Mouse (Mus musculus): ENCODE measurements around the gene Tsc1.
A peak's percentile ranks its signal among the peaks of the same experiment; 100 is the strongest.

Gene Tsc1

GRCm38 (mm10) chr2:28650526-28650925, 9.5 kb downstream of the Tsc1 start:
- DNase-seq (ENCODE audit: low spot score) = no peak

GRCm38 (mm10) chr2:28653351-28653750, 12.3 kb downstream of the Tsc1 start:
- no peak for DNase-seq (ENCODE audit: low spot score)

- DNase-seq (ENCODE audit: low spot score) = no peak
Measured at GRCm38 (mm10) chr2:28654295-28654694, 13.3 kb downstream of the Tsc1 start.

- DNase-seq (ENCODE audit: low spot score) = no peak
Measured at GRCm38 (mm10) chr2:28656216-28656615, 15.2 kb downstream of the Tsc1 start.

GRCm38 (mm10) chr2:28662891-28663290, 21.9 kb downstream of the Tsc1 start:
- no peak for DNase-seq (ENCODE audit: low spot score)

- DNase-seq (ENCODE audit: low spot score) = no peak
Measured at GRCm38 (mm10) chr2:28665818-28666217, 24.8 kb downstream of the Tsc1 start.

GRCm38 (mm10) chr2:28671438-28671837, 30.4 kb downstream of the Tsc1 start:
- no peak for DNase-seq (ENCODE audit: low spot score)

- DNase-seq (ENCODE audit: low spot score) = no peak
Measured at GRCm38 (mm10) chr2:28676005-28676404, 35.0 kb downstream of the Tsc1 start.

GRCm38 (mm10) chr2:28680710-28681109, 39.7 kb downstream of the Tsc1 start:
- DNase-seq (ENCODE audit: low spot score) = no peak

- DNase-seq (ENCODE audit: low spot score) = peak; percentile 41
Measured at GRCm38 (mm10) chr2:28681718-28682117, 40.7 kb downstream of the Tsc1 start.

GRCm38 (mm10) chr2:28685895-28686294, 44.9 kb downstream of the Tsc1 start:
- DNase-seq (ENCODE audit: low spot score) = peak; percentile 28

- no peak for DNase-seq (ENCODE audit: low spot score)
Measured at GRCm38 (mm10) chr2:28688431-28688830, 47.4 kb downstream of the Tsc1 start.

GRCm38 (mm10) chr2:28692692-28693091, 51.7 kb downstream of the Tsc1 start:
- DNase-seq (ENCODE audit: low spot score) = no peak

GRCm38 (mm10) chr2:28698566-28698965, 57.5 kb downstream of the Tsc1 start:
- DNase-seq (ENCODE audit: low spot score) = no peak

GRCm38 (mm10) chr2:28699361-28700335, 58.6 kb downstream of the Tsc1 start, which contains the start of the genes Spaca9 and Ak8:
Gene Spaca9, minus strand, starts transcription at chr2:28699727.
Gene Ak8, plus strand, starts transcription at chr2:28700164.
- DNase-seq (ENCODE audit: low spot score) = peak; percentile 64

- DNase-seq (ENCODE audit: low spot score) = no peak
Measured at GRCm38 (mm10) chr2:28701646-28702262, 60.7 kb downstream of the Tsc1 start.

GRCm38 (mm10) chr2:28706106-28706636, 65.1 kb downstream of the Tsc1 start:
- DNase-seq (ENCODE audit: low spot score) = no peak

- DNase-seq (ENCODE audit: low spot score) = no peak
Measured at GRCm38 (mm10) chr2:28706787-28707186, 65.8 kb downstream of the Tsc1 start.

- no peak for DNase-seq (ENCODE audit: low spot score)
Measured at GRCm38 (mm10) chr2:28713036-28713435, 72.0 kb downstream of the Tsc1 start.

- no peak for DNase-seq (ENCODE audit: low spot score)
Measured at GRCm38 (mm10) chr2:28722419-28722818, 81.4 kb downstream of the Tsc1 start.

GRCm38 (mm10) chr2:28723912-28724311, 82.9 kb downstream of the Tsc1 start:
- DNase-seq (ENCODE audit: low spot score) = no peak

GRCm38 (mm10) chr2:28727786-28728404, 86.9 kb downstream of the Tsc1 start:
- no peak for DNase-seq (ENCODE audit: low spot score)

Data from left cerebral cortex, adult 11 months (tissue).